Mouse (Mus musculus) cortical plate, adult 2 months (tissue): ENCODE results near the gene R3hcc1l. TPM values are rescaled to one million over a fixed set of nuclear protein-coding genes. Genes with fewer than 3 reads are reported as not detected.
A peak's percentile ranks its signal among the peaks of the same experiment; 100 is the strongest.

Experiments
- H3K27ac ChIP-seq: fragments of 200-500 bp; 2 replicates; pipeline ENCODE4 v1.5.1; 2012; ENCODE audit warnings: low read length, control low read depth, inconsistent platforms; ENCODE audit not compliant: insufficient read depth
- H3K4me1 ChIP-seq: fragments of 200-500 bp; 2 replicates; pipeline ENCODE4 v1.6.1; 2011; ENCODE audit warnings: low read length; ENCODE audit not compliant: control insufficient read depth, insufficient read depth
- H3K4me3 ChIP-seq: fragments of 200-500 bp; 2 replicates; pipeline ENCODE4 v1.5.1; 2011; ENCODE audit warnings: mild to moderate bottlenecking, low read length, control low read depth; ENCODE audit not compliant: insufficient read depth
- CTCF ChIP-seq: fragments of 200-500 bp; IDR thresholded peaks from 2 replicates; pipeline ENCODE4 v1.5.1; 2011; ENCODE audit warnings: mild to moderate bottlenecking, control low read depth, low read length; ENCODE audit not compliant: insufficient read depth; ENCODE audit errors: extremely low read depth
- POLR2A ChIP-seq: fragments of 200-500 bp; IDR thresholded peaks from 2 replicates; pipeline ENCODE4 v1.6.1; 2011; ENCODE audit warnings: mild to moderate bottlenecking, low read length, control low read depth; ENCODE audit not compliant: insufficient read depth; ENCODE audit errors: extremely low read depth
- polyA plus RNA-seq: library from polyadenylated mRNA; depleted of rRNA; stranded (reverse); fragments of >200 nt; gene quantifications from 2 replicates; pipeline ENCODE4 v1.2.3, GENCODE M21; 2012

Gene R3hcc1l
- polyA plus RNA-seq, 1 experiment, result 12.4 TPM

GRCm38 (mm10) chr19:42510276-42511171 is 8.0 kb upstream of the R3hcc1l start:
- H3K4me1 ChIP-seq, result no peaks in the 10 kb centered on the region
- H3K27ac ChIP-seq, result no peak overlapping the region
- H3K4me3 ChIP-seq, result no peak overlapping the region
- no peak for TF ChIP-seq CTCF
- no peak for TF ChIP-seq POLR2A

- TF ChIP-seq POLR2A (no peak), CTCF (no peak)
- Histone ChIP-seq H3K4me1 (peaks cover 3% of the 10 kb centered on the region), H3K27ac (no peak overlapping the region), H3K4me3 (no peak overlapping the region)
These were observed 2.9 kb upstream of the R3hcc1l start for GRCm38 (mm10) chr19:42515656-42516055.

- Histone ChIP-seq H3K4me3 (no peak overlapping the region), H3K4me1 (peaks cover 3% of the 10 kb centered on the region), H3K27ac (no peak overlapping the region)
- TF ChIP-seq POLR2A (no peak), CTCF (no peak)
These were observed 2.4 kb upstream of the R3hcc1l start for GRCm38 (mm10) chr19:42516121-42516520.

- peak overlapping the region; percentile 80 for H3K4me3 ChIP-seq
- H3K27ac ChIP-seq, result peak overlapping the region; percentile 73
- TF ChIP-seq POLR2A (no peak), CTCF (no peak)
- peaks cover 3% of the 10 kb centered on the region for H3K4me1 ChIP-seq
These were observed 471 bp upstream of the R3hcc1l start for GRCm38 (mm10) chr19:42517957-42518619.

- no peak overlapping the region for H3K27ac ChIP-seq
- peaks cover 3% of the 10 kb centered on the region for H3K4me1 ChIP-seq
- TF ChIP-seq CTCF, result no peak
- TF ChIP-seq POLR2A, result no peak
- peak overlapping the region; percentile 80 for H3K4me3 ChIP-seq
These were observed 1.2 kb downstream of the R3hcc1l start for GRCm38 (mm10) chr19:42519760-42520159.

GRCm38 (mm10) chr19:42524703-42525102 is 6.1 kb downstream of the R3hcc1l start:
- no peak for TF ChIP-seq POLR2A
- TF ChIP-seq CTCF, result no peak
- Histone ChIP-seq H3K4me1 (peaks cover 1% of the 10 kb centered on the region), H3K4me3 (no peak overlapping the region), H3K27ac (no peak overlapping the region)

GRCm38 (mm10) chr19:42529992-42530437 is 11.5 kb downstream of the R3hcc1l start:
- Histone ChIP-seq H3K4me1 (no peaks in the 10 kb centered on the region), H3K4me3 (no peak overlapping the region), H3K27ac (no peak overlapping the region)
- TF ChIP-seq CTCF, result no peak
- TF ChIP-seq POLR2A, result no peak

GRCm38 (mm10) chr19:42534427-42534826 is 15.9 kb downstream of the R3hcc1l start:
- H3K4me1 ChIP-seq, result no peaks in the 10 kb centered on the region
- no peak for TF ChIP-seq POLR2A
- no peak for TF ChIP-seq CTCF
- H3K4me3 ChIP-seq, result no peak overlapping the region
- no peak overlapping the region for H3K27ac ChIP-seq

GRCm38 (mm10) chr19:42537600-42537999 is 19.0 kb downstream of the R3hcc1l start:
- TF ChIP-seq POLR2A (no peak), CTCF (no peak)
- no peak overlapping the region for H3K27ac ChIP-seq
- H3K4me3 ChIP-seq, result no peak overlapping the region
- peaks cover 3% of the 10 kb centered on the region for H3K4me1 ChIP-seq

GRCm38 (mm10) chr19:42538911-42539310 is 20.4 kb downstream of the R3hcc1l start:
- Histone ChIP-seq H3K27ac (no peak overlapping the region), H3K4me3 (no peak overlapping the region), H3K4me1 (peaks cover 3% of the 10 kb centered on the region)
- no peak for TF ChIP-seq CTCF
- no peak for TF ChIP-seq POLR2A
